Comparison of ENCODE assay signal across 16 mouse cellular contexts in genomic region chr6:144515905-144516304, GRCm38 (mm10).
A peak's percentile ranks its signal among the peaks of the same experiment; 100 is the strongest.
DNase-seq lines count a peak whose midpoint lies in the region; ATAC-seq lines count a peak whose summit lies in the region.
"Had no signal": no experiment of that assay in that cellular context is flagged by ENCODE, and none has a peak within 500 bp of the region (broad histone marks: within the 10 kb centered on the region; RNA-seq: fewer than 3 reads in every experiment).

No protein-coding gene starts in this region.

- no peak for DNase-seq in frontal cortex, postnatal 36 days (ENCODE audit: low spot score in 2 of 2)
- DNase-seq: adrenal gland, adult 2 months; adrenal gland, adult 8-10 months; adrenal gland, postnatal 10 days; adrenal gland, postnatal 14 days; adrenal gland, postnatal 25 days; adrenal gland, postnatal 36 days; B cell, adult 2 months; cerebellum, adult 11 months; cerebellum, adult 11-12 months; cerebellum, adult 18-20 months; cerebellum, adult 2 months had no signal

- peak; percentile 65 for ATAC-seq in frontal cortex, adult (ENCODE audit: low TSS enrichment)
- ATAC-seq: activated CD4-positive, CD25-positive, alpha-beta regulatory T cell, adult 4 months; CD4-positive, CD25-positive, alpha-beta regulatory T cell, adult 4 months; Patski had no signal
